ENCODE assay signal across 10 mouse cellular contexts in the genomic region with DNA sequence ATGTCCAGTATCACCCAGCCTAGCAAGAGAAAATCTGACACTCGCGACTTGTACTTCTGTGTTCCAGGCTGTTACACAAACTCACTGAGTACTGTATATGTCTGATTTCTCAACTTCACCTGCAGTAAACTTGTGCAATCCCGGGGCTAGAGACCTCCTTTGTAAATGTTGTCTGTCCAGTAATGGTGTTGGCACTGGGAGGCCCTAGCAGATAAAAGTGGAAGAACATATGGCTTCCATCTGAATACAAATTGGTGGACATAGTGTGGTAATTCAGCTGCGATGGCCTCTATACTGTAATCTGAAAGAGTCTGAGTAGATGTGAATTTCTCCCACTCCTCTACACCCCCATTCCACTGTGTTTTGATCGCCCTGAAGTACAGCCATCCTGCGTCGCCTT.
DNase-seq lines count a peak whose midpoint lies in the region; ATAC-seq lines count a peak whose summit lies in the region.
"Had no signal": no experiment of that assay in that cellular context is flagged by ENCODE, and none has a peak within 500 bp of the region (broad histone marks: within the 10 kb centered on the region; RNA-seq: fewer than 3 reads in every experiment).

No protein-coding gene starts in this region.

- no peaks in the 10 kb centered on the region for H3K36me3 ChIP-seq in liver, embryonic 11.5 days (ENCODE audit: control insufficient read depth, insufficient read depth, low read length)
- no peaks in the 10 kb centered on the region for H3K36me3 ChIP-seq in forebrain, embryonic 15.5 days
- H3K36me3 ChIP-seq in kidney, embryonic 16.5 days (ENCODE audit: insufficient read depth, low read length): no peaks in the 10 kb centered on the region
- no peaks in the 10 kb centered on the region for H3K36me3 ChIP-seq in neural tube, embryonic 15.5 days

- no peaks in the 10 kb centered on the region for H3K4me1 ChIP-seq in liver, embryonic 11.5 days (replicated peaks; ENCODE audit: control insufficient read depth, insufficient read depth, low read length)
- H3K4me1 ChIP-seq in forebrain, embryonic 15.5 days: peaks cover 12% of the 10 kb centered on the region
- H3K4me1 ChIP-seq in kidney, embryonic 16.5 days (ENCODE audit: insufficient read depth, low read length): peaks cover 15% of the 10 kb centered on the region
- 0 out of 2 replicates have a peak, but pooled peaks cover 5% of the 10 kb centered on the region for H3K4me1 ChIP-seq in neural tube, embryonic 15.5 days

- H3K9ac ChIP-seq in liver, embryonic 11.5 days (ENCODE audit: low read depth, low read length): no peak overlapping the region
- H3K9ac ChIP-seq in forebrain, embryonic 15.5 days (replicated peaks): 0 out of 2 replicates have a peak overlapping the region, but pooled peaks have one; percentile 2
- no peak overlapping the region for H3K9ac ChIP-seq in kidney, embryonic 16.5 days (replicated peaks; ENCODE audit: low read length)
- no peak overlapping the region for H3K9ac ChIP-seq in neural tube, embryonic 15.5 days (replicated peaks)

- H3K4me3 ChIP-seq in liver, embryonic 11.5 days (ENCODE audit: low read depth, low read length): no peak overlapping the region
- H3K4me3 ChIP-seq in forebrain, embryonic 15.5 days: 0 out of 2 replicates have a peak overlapping the region, but pooled peaks have one; percentile 5
- no peak overlapping the region for H3K4me3 ChIP-seq in kidney, embryonic 16.5 days (ENCODE audit: low read length)
- H3K4me3 ChIP-seq in neural tube, embryonic 15.5 days (replicated peaks): no peak overlapping the region

- no peak for ATAC-seq in liver, embryonic 11.5 days (replicated peaks; ENCODE audit: low FRiP score)
- ATAC-seq in forebrain, embryonic 15.5 days (replicated peaks): 0 out of 2 replicates have a peak, but pooled peaks have one; percentile 8
- ATAC-seq in kidney, embryonic 16.5 days (ENCODE audit: low FRiP score, low TSS enrichment): peak; percentile 67; the same call in 1 of the 2 replicates
- no peak for ATAC-seq in neural tube, embryonic 15.5 days (ENCODE audit: low FRiP score)

- peak; percentile 4 for DNase-seq in liver
- no peak for DNase-seq in liver, embryonic 11.5 days (ENCODE audit: low spot score)
- no peak for DNase-seq in adrenal gland, postnatal 36 days
- no peak for DNase-seq in cerebellum, postnatal 36 days
- DNase-seq: heart, postnatal 36 days; thymus, postnatal 14 days had no signal

- WGBS in liver, embryonic 11.5 days: 71% methylated on average over 7 of the region's 7 CpGs
- WGBS in forebrain, embryonic 15.5 days: 34% methylated on average over 7 of the region's 7 CpGs
- WGBS in kidney, embryonic 16.5 days: 40% methylated on average over 7 of the region's 7 CpGs
- WGBS in neural tube, embryonic 15.5 days: 59% methylated on average over 7 of the region's 7 CpGs

- no peak overlapping the region for H3K27ac ChIP-seq in liver, embryonic 11.5 days (ENCODE audit: low read depth, low read length)
- peak overlapping the region; percentile 19; the same call in 1 of the 2 replicates for H3K27ac ChIP-seq in forebrain, embryonic 15.5 days (replicated peaks)
- H3K27ac ChIP-seq in kidney, embryonic 16.5 days (ENCODE audit: low read length): peak overlapping the region; percentile 74
- no peak overlapping the region for H3K27ac ChIP-seq in neural tube, embryonic 15.5 days (replicated peaks)
- H3K27ac ChIP-seq: macrophage had no signal

- no peaks in the 10 kb centered on the region for H3K9me3 ChIP-seq in liver, embryonic 11.5 days (ENCODE audit: control insufficient read depth, low read length)
- H3K9me3 ChIP-seq in forebrain, embryonic 15.5 days: no peaks in the 10 kb centered on the region
- H3K9me3 ChIP-seq in kidney, embryonic 16.5 days (ENCODE audit: low read length): no peaks in the 10 kb centered on the region
- no peaks in the 10 kb centered on the region for H3K9me3 ChIP-seq in neural tube, embryonic 15.5 days (replicated peaks)

- H3K27me3 ChIP-seq in liver, embryonic 11.5 days (replicated peaks; ENCODE audit: control insufficient read depth, insufficient read depth, low read length): no peaks in the 10 kb centered on the region
- no peaks in the 10 kb centered on the region for H3K27me3 ChIP-seq in forebrain, embryonic 15.5 days
- no peaks in the 10 kb centered on the region for H3K27me3 ChIP-seq in kidney, embryonic 16.5 days (ENCODE audit: insufficient read depth, low read length)
- no peaks in the 10 kb centered on the region for H3K27me3 ChIP-seq in neural tube, embryonic 15.5 days (replicated peaks)

- H3K4me2 ChIP-seq in liver, embryonic 11.5 days: no peak overlapping the region
- peak overlapping the region; percentile 27 for H3K4me2 ChIP-seq in forebrain, embryonic 15.5 days (replicated peaks)
- peak overlapping the region; percentile 39 for H3K4me2 ChIP-seq in kidney, embryonic 16.5 days (replicated peaks; ENCODE audit: low read depth, low read length)
- H3K4me2 ChIP-seq in neural tube, embryonic 15.5 days: peak overlapping the region; percentile 9; the same call in 1 of the 2 replicates

Comparison
In these comparisons a context has a peak if more than half of its experiments do, and no peak if none do; other contexts are left out.
1. ATAC-seq: peak in forebrain, embryonic 15.5 days (single experiment) and kidney, embryonic 16.5 days (single experiment); none in liver, embryonic 11.5 days (single experiment) and neural tube, embryonic 15.5 days (single experiment).
2. H3K27ac ChIP-seq: peak in forebrain, embryonic 15.5 days (single experiment) and kidney, embryonic 16.5 days (single experiment); none in liver, embryonic 11.5 days (single experiment) and neural tube, embryonic 15.5 days (single experiment).